In genomic region chr8:106610958-106611640, GRCm38 (mm10) we compare ENCODE assay signal across 10 mouse cellular contexts. TPM values are rescaled to one million over a fixed set of nuclear protein-coding genes. Genes with fewer than 3 reads are reported as not detected.
A peak's percentile ranks its signal among the peaks of the same experiment; 100 is the strongest.
DNase-seq lines count a peak whose midpoint lies in the region; ATAC-seq and TF ChIP-seq lines count a peak whose summit lies in the region.
"Had no signal": no experiment of that assay in that cellular context is flagged by ENCODE, and none has a peak within 500 bp of the region (broad histone marks: within the 10 kb centered on the region; RNA-seq: fewer than 3 reads in every experiment).

No protein-coding gene starts in this region.

- H3K27ac ChIP-seq in kidney, adult 2 months (ENCODE audit: insufficient read depth, low read depth, low read length), result peak overlapping the region; percentile 44
- peak overlapping the region; percentile 91 for H3K27ac ChIP-seq in lung, embryonic 14.5 days (ENCODE audit: low read depth)
- peak overlapping the region; percentile 94 for H3K27ac ChIP-seq in stomach, embryonic 16.5 days (ENCODE audit: low read length)
- no peak overlapping the region for H3K27ac ChIP-seq in forebrain, embryonic 11.5 days (ENCODE audit: low read depth, low read length)
- H3K27ac ChIP-seq in hindbrain, embryonic 10.5 days, result no peak overlapping the region
- H3K27ac ChIP-seq: hindbrain, postnatal 0 days had no signal

- 60% methylated on average over 9 of the region's 9 CpGs for WGBS in kidney, adult 2 months
- 57% methylated on average over 9 of the region's 9 CpGs for WGBS in lung, embryonic 14.5 days
- WGBS in stomach, embryonic 16.5 days, result 52% methylated on average over 9 of the region's 9 CpGs
- WGBS in forebrain, embryonic 11.5 days, result 67% methylated on average over 9 of the region's 9 CpGs
- 63% methylated on average over 9 of the region's 9 CpGs for WGBS in hindbrain, embryonic 10.5 days

- TF ChIP-seq POLR2A in kidney, adult 2 months (IDR thresholded peaks at IDR 0.05; ENCODE audit: low read depth, low read length), result no peak

- ATAC-seq in lung, embryonic 14.5 days (ENCODE audit: insufficient read depth), result peak; percentile 71
- peak; percentile 77; the same call in 1 of the 2 replicates for ATAC-seq in stomach, embryonic 16.5 days (ENCODE audit: insufficient read depth, low FRiP score)
- no peak for ATAC-seq in forebrain, embryonic 11.5 days (replicated peaks; ENCODE audit: low FRiP score)
- ATAC-seq: hindbrain, postnatal 0 days had no signal

- H3K36me3 ChIP-seq in kidney, adult 2 months (ENCODE audit: control insufficient read depth, insufficient read depth, low read length), result no peaks in the 10 kb centered on the region
- H3K36me3 ChIP-seq in lung, embryonic 14.5 days (ENCODE audit: insufficient read depth), result no peaks in the 10 kb centered on the region
- no peaks in the 10 kb centered on the region; the same call in 1 of the 2 replicates for H3K36me3 ChIP-seq in stomach, embryonic 16.5 days (ENCODE audit: control insufficient read depth, insufficient read depth, low read length)
- H3K36me3 ChIP-seq in forebrain, embryonic 11.5 days (ENCODE audit: control insufficient read depth, insufficient read depth, low read length), result no peaks in the 10 kb centered on the region
- no peaks in the 10 kb centered on the region for H3K36me3 ChIP-seq in hindbrain, embryonic 10.5 days

- H3K9ac ChIP-seq in lung, embryonic 14.5 days, result no peak overlapping the region
- H3K9ac ChIP-seq in stomach, embryonic 16.5 days (ENCODE audit: low read length), result peak overlapping the region; percentile 39; the same call in 1 of the 2 replicates
- H3K9ac ChIP-seq in forebrain, embryonic 11.5 days (ENCODE audit: low read length), result no peak overlapping the region

- DNase-seq in urinary bladder, postnatal 14 days (ENCODE audit: low spot score), result peak; percentile 78
- DNase-seq in urinary bladder, postnatal 25 days (ENCODE audit: low spot score), result no peak
- peak; percentile 69 for DNase-seq in kidney, adult 2 months
- peak; percentile 80 for DNase-seq in lung, embryonic 14.5 days
- no peak for DNase-seq in forebrain, embryonic 11.5 days (ENCODE audit: low spot score)
- DNase-seq in hindbrain, embryonic 10.5 days (ENCODE audit: low spot score), result no peak
- DNase-seq in gastrocnemius, postnatal 25 days, result no peak
- DNase-seq: retina, postnatal 1 day had no signal

- TF ChIP-seq CTCF in kidney, adult 2 months (conservative IDR thresholded peaks at IDR 0.05; ENCODE audit: insufficient read depth, insufficient read length, low read depth, low read length), result no peak
- TF ChIP-seq CTCF in lung, embryonic 14.5 days (IDR thresholded peaks at IDR 0.05; ENCODE audit: low read depth), result no peak

- H3K4me3 ChIP-seq in kidney, adult 2 months (ENCODE audit: insufficient read depth, low read depth, low read length), result no peak overlapping the region
- no peak overlapping the region for H3K4me3 ChIP-seq in lung, embryonic 14.5 days (ENCODE audit: low read depth, low read length)
- no peak overlapping the region for H3K4me3 ChIP-seq in stomach, embryonic 16.5 days (replicated peaks; ENCODE audit: low read length)
- H3K4me3 ChIP-seq in forebrain, embryonic 11.5 days (ENCODE audit: low read depth, low read length), result no peak overlapping the region
- H3K4me3 ChIP-seq in hindbrain, embryonic 10.5 days, result no peak overlapping the region

- H3K4me2 ChIP-seq in lung, embryonic 14.5 days, result no peak overlapping the region
- peak overlapping the region; percentile 41 for H3K4me2 ChIP-seq in stomach, embryonic 16.5 days (ENCODE audit: low read depth, low read length)
- H3K4me2 ChIP-seq in forebrain, embryonic 11.5 days (ENCODE audit: low read depth, low read length, severe bottlenecking), result no peak overlapping the region

- H3K4me1 ChIP-seq in kidney, adult 2 months (ENCODE audit: control insufficient read depth, insufficient read depth, low read length), result peaks cover 34% of the 10 kb centered on the region
- peaks cover 5% of the 10 kb centered on the region for H3K4me1 ChIP-seq in lung, embryonic 14.5 days (ENCODE audit: insufficient read depth)
- H3K4me1 ChIP-seq in stomach, embryonic 16.5 days (ENCODE audit: control insufficient read depth, insufficient read depth, low read length), result peaks cover 22% of the 10 kb centered on the region
- H3K4me1 ChIP-seq in forebrain, embryonic 11.5 days (replicated peaks; ENCODE audit: control insufficient read depth, insufficient read depth, low read length), result no peaks in the 10 kb centered on the region
- peaks cover 24% of the 10 kb centered on the region for H3K4me1 ChIP-seq in hindbrain, embryonic 10.5 days (replicated peaks)

- no peaks in the 10 kb centered on the region for H3K27me3 ChIP-seq in kidney, adult 2 months (replicated peaks; ENCODE audit: control insufficient read depth, insufficient read depth, low read length)
- H3K27me3 ChIP-seq in lung, embryonic 14.5 days (ENCODE audit: insufficient read depth, low read length), result peaks cover 10% of the 10 kb centered on the region; the same call in 1 of the 2 replicates
- H3K27me3 ChIP-seq in stomach, embryonic 16.5 days (ENCODE audit: control insufficient read depth, insufficient read depth, low read length), result no peaks in the 10 kb centered on the region
- H3K27me3 ChIP-seq in forebrain, embryonic 11.5 days (ENCODE audit: control insufficient read depth, insufficient read depth, low read length), result peaks cover under 1% of the 10 kb centered on the region
- peaks cover 17% of the 10 kb centered on the region for H3K27me3 ChIP-seq in hindbrain, embryonic 10.5 days (ENCODE audit: insufficient read depth, poor library complexity, severe bottlenecking)

- no peaks in the 10 kb centered on the region for H3K9me3 ChIP-seq in lung, embryonic 14.5 days (ENCODE audit: low read depth, low read length)
- no peaks in the 10 kb centered on the region for H3K9me3 ChIP-seq in stomach, embryonic 16.5 days (replicated peaks; ENCODE audit: control insufficient read depth, low read length)
- H3K9me3 ChIP-seq in forebrain, embryonic 11.5 days (ENCODE audit: control insufficient read depth, low read length), result no peaks in the 10 kb centered on the region
- no peaks in the 10 kb centered on the region for H3K9me3 ChIP-seq in hindbrain, embryonic 10.5 days

RNA-seq across cellular contexts. Expression of gene Cdh1, which starts 7.9 kb away (rescaled TPM):
- 68.7 and 81.7 TPM in 2 replicates for polyA plus RNA-seq in kidney, adult 2 months (2012; rRNA removed)
- 85.3 and 89.8 TPM in 2 replicates for polyA plus RNA-seq in lung, embryonic 14.5 days (2014; fragmentation: Nextera tagmentation; extraction: Ambion mirVana)
- 215 and 267 TPM in 2 replicates for polyA plus RNA-seq in stomach, embryonic 16.5 days (2015; fragmentation: Nextera tagmentation; extraction: Ambion mirVana)
- polyA plus RNA-seq in forebrain, embryonic 11.5 days (2014; fragmentation: Nextera tagmentation; extraction: Ambion mirVana), result 5.1 and 5.7 TPM in 2 replicates
- polyA plus RNA-seq in hindbrain, embryonic 10.5 days (2016; fragmentation: Nextera tagmentation; extraction: Ambion mirVana), result 9.0 and 10.5 TPM in 2 replicates
- under 1 TPM; 0.43 to 0.49 TPM for total RNA-seq in gastrocnemius, postnatal 25 days (2021)

RNA-seq across cellular contexts. Expression of gene Gm10073, which starts 37.8 kb away (rescaled TPM):
- 34.0 and 102 TPM in 2 replicates for polyA plus RNA-seq in kidney, adult 2 months (2012; rRNA removed)
- polyA plus RNA-seq in lung, embryonic 14.5 days (2014; fragmentation: Nextera tagmentation; extraction: Ambion mirVana), result 10.1 and 11.4 TPM in 2 replicates
- 13.4 and 26.5 TPM in 2 replicates for polyA plus RNA-seq in stomach, embryonic 16.5 days (2015; fragmentation: Nextera tagmentation; extraction: Ambion mirVana)
- 3.8 and 5.9 TPM in 2 replicates for polyA plus RNA-seq in forebrain, embryonic 11.5 days (2014; fragmentation: Nextera tagmentation; extraction: Ambion mirVana)
- 6.2 and 8.0 TPM in 2 replicates for polyA plus RNA-seq in hindbrain, embryonic 10.5 days (2016; fragmentation: Nextera tagmentation; extraction: Ambion mirVana)
- 10 to 100 TPM; 92.1 to 97.0 TPM for total RNA-seq in gastrocnemius, postnatal 25 days (2021)

Comparison
In these comparisons a context has a peak if more than half of its experiments do, and no peak if none do; other contexts are left out.
1. DNase-seq: peak in urinary bladder, postnatal 14 days (single experiment), kidney, adult 2 months (single experiment) and lung, embryonic 14.5 days (single experiment); none in urinary bladder, postnatal 25 days (single experiment), forebrain, embryonic 11.5 days (single experiment), hindbrain, embryonic 10.5 days (single experiment) and gastrocnemius, postnatal 25 days (single experiment).
2. H3K27ac ChIP-seq: peak in kidney, adult 2 months (single experiment), lung, embryonic 14.5 days (single experiment) and stomach, embryonic 16.5 days (single experiment); none in forebrain, embryonic 11.5 days (single experiment) and hindbrain, embryonic 10.5 days (single experiment).